Mouse (Mus musculus) E14TG2a.4 (cell line): ENCODE results near the gene Csf2.

ENCODE experiments used
- CTCF ChIP-seq: conservative IDR thresholded peaks from 2 replicates; pipeline ENCODE4 v1.5.1; 2014; ENCODE audit warnings: low read length
- NANOG ChIP-seq: IDR thresholded peaks from 2 replicates; pipeline ENCODE4 v1.6.1; 2014; ENCODE audit warnings: borderline replicate concordance, low read length, mixed read lengths

- no peak for TF ChIP-seq CTCF
- TF ChIP-seq NANOG: no peak
Observed at GRCm38 (mm10) chr11:54244465-54244864, 5.0 kb downstream of the Csf2 start.
